Mouse (Mus musculus): ENCODE measurements around the gene Tbc1d10a. TPM values are rescaled to one million over a fixed set of nuclear protein-coding genes. Genes with fewer than 3 reads are reported as not detected.
A peak's percentile ranks its signal among the peaks of the same experiment; 100 is the strongest.

Tbc1d10a gene
- polyA plus RNA-seq, 1 experiment from 2014 or later = 34.2 TPM

- WGBS = 68% methylated on average over 5 of the region's 5 CpGs
- H3K4me2 ChIP-seq = no peak overlapping the region
- H3K27me3 ChIP-seq = no peaks in the 10 kb centered on the region
- H3K36me3 ChIP-seq = peaks cover 13% of the 10 kb centered on the region
- H3K27ac ChIP-seq = peak overlapping the region; percentile 29; the same call in 1 of the 2 replicates
- no peaks in the 10 kb centered on the region for H3K9me3 ChIP-seq
- no peak overlapping the region for H3K9ac ChIP-seq
- no peak overlapping the region for H3K4me3 ChIP-seq
- H3K4me1 ChIP-seq = peaks cover 12% of the 10 kb centered on the region; the same call in 1 of the 2 replicates
- ATAC-seq (ENCODE audit: borderline replicate concordance, extremely low read depth, low FRiP score, low TSS enrichment) = no peak
These were observed 18.6 kb downstream of the Tbc1d10a start for GRCm38 (mm10) chr11:4205097-4205655.

GRCm38 (mm10) chr11:4205951-4206350 is 19.4 kb downstream of the Tbc1d10a start:
- Histone ChIP-seq H3K36me3 (peaks cover 19% of the 10 kb centered on the region), H3K4me3 (no peak overlapping the region), H3K27me3 (no peaks in the 10 kb centered on the region), H3K4me2 (no peak overlapping the region), H3K27ac (no peak overlapping the region), H3K9ac (no peak overlapping the region), H3K9me3 (no peaks in the 10 kb centered on the region), H3K4me1 (peaks cover 12% of the 10 kb centered on the region; the same call in 1 of the 2 replicates)
- WGBS = 85% methylated on average over 7 of the region's 7 CpGs
- no peak for ATAC-seq (ENCODE audit: borderline replicate concordance, extremely low read depth, low FRiP score, low TSS enrichment)

GRCm38 (mm10) chr11:4206563-4206962 is 20.0 kb downstream of the Tbc1d10a start:
- H3K9me3 ChIP-seq = no peaks in the 10 kb centered on the region
- H3K27ac ChIP-seq = no peak overlapping the region
- 55% methylated on average over 6 of the region's 6 CpGs for WGBS
- H3K9ac ChIP-seq = no peak overlapping the region
- H3K4me1 ChIP-seq = peaks cover 12% of the 10 kb centered on the region; the same call in 1 of the 2 replicates
- H3K36me3 ChIP-seq = peaks cover 20% of the 10 kb centered on the region
- H3K4me3 ChIP-seq = no peak overlapping the region
- H3K4me2 ChIP-seq = no peak overlapping the region
- H3K27me3 ChIP-seq = no peaks in the 10 kb centered on the region
- ATAC-seq (ENCODE audit: borderline replicate concordance, extremely low read depth, low FRiP score, low TSS enrichment) = no peak

GRCm38 (mm10) chr11:4207655-4208054 is 21.1 kb downstream of the Tbc1d10a start:
- Histone ChIP-seq H3K27me3 (no peaks in the 10 kb centered on the region), H3K4me2 (no peak overlapping the region), H3K9me3 (no peaks in the 10 kb centered on the region), H3K27ac (no peak overlapping the region), H3K9ac (no peak overlapping the region), H3K4me3 (no peak overlapping the region), H3K36me3 (peaks cover 25% of the 10 kb centered on the region), H3K4me1 (0 out of 2 replicates have a peak, but pooled peaks cover 5% of the 10 kb centered on the region)
- 89% methylated on average over 9 of the region's 9 CpGs for WGBS
- ATAC-seq (ENCODE audit: borderline replicate concordance, extremely low read depth, low FRiP score, low TSS enrichment) = no peak

GRCm38 (mm10) chr11:4209556-4209955 is 23.0 kb downstream of the Tbc1d10a start:
- no peak overlapping the region for H3K4me3 ChIP-seq
- H3K4me2 ChIP-seq = no peak overlapping the region
- ATAC-seq (ENCODE audit: borderline replicate concordance, extremely low read depth, low FRiP score, low TSS enrichment) = no peak
- H3K27ac ChIP-seq = no peak overlapping the region
- no peaks in the 10 kb centered on the region for H3K27me3 ChIP-seq
- H3K36me3 ChIP-seq = peaks cover 39% of the 10 kb centered on the region
- no peaks in the 10 kb centered on the region for H3K4me1 ChIP-seq
- WGBS = 71% methylated on average over 5 of the region's 5 CpGs
- H3K9ac ChIP-seq = no peak overlapping the region
- no peaks in the 10 kb centered on the region for H3K9me3 ChIP-seq

GRCm38 (mm10) chr11:4210786-4211185 is 24.2 kb downstream of the Tbc1d10a start:
- no peak overlapping the region for H3K27ac ChIP-seq
- no peak overlapping the region for H3K9ac ChIP-seq
- H3K4me1 ChIP-seq = no peaks in the 10 kb centered on the region
- no peak overlapping the region for H3K4me2 ChIP-seq
- ATAC-seq (ENCODE audit: borderline replicate concordance, extremely low read depth, low FRiP score, low TSS enrichment) = no peak
- no peaks in the 10 kb centered on the region for H3K9me3 ChIP-seq
- H3K4me3 ChIP-seq = no peak overlapping the region
- H3K27me3 ChIP-seq = no peaks in the 10 kb centered on the region
- 36% methylated on average over 1 of the region's 1 CpGs for WGBS
- peaks cover 44% of the 10 kb centered on the region for H3K36me3 ChIP-seq

GRCm38 (mm10) chr11:4213107-4213506 is 26.5 kb downstream of the Tbc1d10a start:
- H3K9me3 ChIP-seq = no peaks in the 10 kb centered on the region
- H3K27me3 ChIP-seq = no peaks in the 10 kb centered on the region
- H3K36me3 ChIP-seq = peaks cover 37% of the 10 kb centered on the region
- no peak overlapping the region for H3K27ac ChIP-seq
- 92% methylated on average over 10 of the region's 10 CpGs for WGBS
- no peak overlapping the region for H3K9ac ChIP-seq
- H3K4me2 ChIP-seq = no peak overlapping the region
- H3K4me1 ChIP-seq = peaks cover 8% of the 10 kb centered on the region; the same call in 1 of the 2 replicates
- ATAC-seq (ENCODE audit: borderline replicate concordance, extremely low read depth, low FRiP score, low TSS enrichment) = no peak
- H3K4me3 ChIP-seq = no peak overlapping the region

GRCm38 (mm10) chr11:4214572-4214971 is 28.0 kb downstream of the Tbc1d10a start:
- H3K4me2 ChIP-seq = no peak overlapping the region
- peaks cover 31% of the 10 kb centered on the region for H3K36me3 ChIP-seq
- no peak for ATAC-seq (ENCODE audit: borderline replicate concordance, extremely low read depth, low FRiP score, low TSS enrichment)
- H3K27me3 ChIP-seq = peaks cover 7% of the 10 kb centered on the region; the same call in 1 of the 2 replicates
- peaks cover 21% of the 10 kb centered on the region for H3K4me1 ChIP-seq
- H3K9me3 ChIP-seq = no peaks in the 10 kb centered on the region
- H3K27ac ChIP-seq = no peak overlapping the region
- no peak overlapping the region for H3K9ac ChIP-seq
- H3K4me3 ChIP-seq = no peak overlapping the region
- WGBS = 93% methylated on average over 14 of the region's 14 CpGs

GRCm38 (mm10) chr11:4215061-4215460 is 28.5 kb downstream of the Tbc1d10a start:
- H3K9me3 ChIP-seq = no peaks in the 10 kb centered on the region
- no peak overlapping the region for H3K4me2 ChIP-seq
- no peak overlapping the region for H3K27ac ChIP-seq
- WGBS = 75% methylated on average over 10 of the region's 10 CpGs
- no peak overlapping the region for H3K4me3 ChIP-seq
- H3K36me3 ChIP-seq = peaks cover 31% of the 10 kb centered on the region
- no peak for ATAC-seq (ENCODE audit: borderline replicate concordance, extremely low read depth, low FRiP score, low TSS enrichment)
- H3K27me3 ChIP-seq = peaks cover 10% of the 10 kb centered on the region; the same call in 1 of the 2 replicates
- peaks cover 21% of the 10 kb centered on the region for H3K4me1 ChIP-seq
- H3K9ac ChIP-seq = no peak overlapping the region

GRCm38 (mm10) chr11:4216248-4217000 is 29.8 kb downstream of the Tbc1d10a start:
- no peak for ATAC-seq (ENCODE audit: borderline replicate concordance, extremely low read depth, low FRiP score, low TSS enrichment)
- Histone ChIP-seq H3K27me3 (peaks cover 10% of the 10 kb centered on the region; the same call in 1 of the 2 replicates), H3K4me1 (peaks cover 21% of the 10 kb centered on the region), H3K4me2 (no peak overlapping the region), H3K9ac (no peak overlapping the region), H3K4me3 (no peak overlapping the region), H3K36me3 (peaks cover 25% of the 10 kb centered on the region), H3K27ac (peak overlapping the region; percentile 37), H3K9me3 (no peaks in the 10 kb centered on the region)
- WGBS = 71% methylated on average over 9 of the region's 9 CpGs

- peaks cover 15% of the 10 kb centered on the region for H3K36me3 ChIP-seq
- 2% methylated on average over 56 of the region's 56 CpGs for WGBS
- H3K27me3 ChIP-seq = peaks cover 10% of the 10 kb centered on the region; the same call in 1 of the 2 replicates
- H3K4me1 ChIP-seq = peaks cover 21% of the 10 kb centered on the region
- H3K4me2 ChIP-seq = peak within 1 kb of the TSS; percentile 94
- H3K27ac ChIP-seq = peak within 1 kb of the TSS; percentile 37; the same call in 1 of the 2 replicates
- peak within 1 kb of the TSS; percentile 52 for H3K9ac ChIP-seq
- ATAC-seq (ENCODE audit: borderline replicate concordance, extremely low read depth, low FRiP score, low TSS enrichment) = peak; percentile 85
- no peaks in the 10 kb centered on the region for H3K9me3 ChIP-seq
- H3K4me3 ChIP-seq = peak within 1 kb of the TSS; percentile 48
These were observed 31.5 kb downstream of the Tbc1d10a start, which contains the start of gene Castor1 for GRCm38 (mm10) chr11:4217914-4218629. Gene Castor1, plus strand, starts transcription at chr11:4218225.
